ENCODE assay signal across 8 mouse cellular contexts in genomic region chr3:133338851-133339356, GRCm38 (mm10). TPM values are rescaled to one million over a fixed set of nuclear protein-coding genes. Genes with fewer than 3 reads are reported as not detected.
DNase-seq lines count a peak whose midpoint lies in the region; ATAC-seq and TF ChIP-seq lines count a peak whose summit lies in the region.

No protein-coding gene starts in this region.

- 0 out of 2 replicates have a peak, but pooled peaks have one; percentile 8 for ATAC-seq in lung, postnatal 0 days

- no peaks in the 10 kb centered on the region for H3K9me3 ChIP-seq in lung, postnatal 0 days (ENCODE audit: low read length)

- no peak overlapping the region for H3K4me3 ChIP-seq in lung, postnatal 0 days (ENCODE audit: low read depth, low read length)
- no peak overlapping the region for H3K4me3 ChIP-seq in lung, adult 2 months (replicated peaks; ENCODE audit: extremely low read depth, low read depth, low read length)

- 58% methylated on average over 9 of the region's 9 CpGs for WGBS in lung, postnatal 0 days
- WGBS in lung, adult 2 months: 66% methylated on average over 9 of the region's 9 CpGs

- H3K9ac ChIP-seq in lung, postnatal 0 days (replicated peaks; ENCODE audit: low read depth): no peak overlapping the region

- TF ChIP-seq POLR2A in lung, adult 2 months (IDR thresholded peaks at IDR 0.05; ENCODE audit: borderline replicate concordance, extremely low read depth, low read depth, low read length): no peak

- H3K4me1 ChIP-seq in lung, postnatal 0 days (ENCODE audit: insufficient read depth, low read depth, low read length): no peaks in the 10 kb centered on the region
- H3K4me1 ChIP-seq in lung, adult 2 months (ENCODE audit: control insufficient read depth, insufficient read depth, low read length): no peaks in the 10 kb centered on the region

- no peaks in the 10 kb centered on the region for H3K27me3 ChIP-seq in lung, postnatal 0 days (replicated peaks; ENCODE audit: insufficient read depth, low read length)

- no peak for TF ChIP-seq EP300 in lung, postnatal 0 days (IDR thresholded peaks at IDR 0.05)

- H3K36me3 ChIP-seq in lung, postnatal 0 days (ENCODE audit: insufficient read depth, low read length): no peaks in the 10 kb centered on the region

- no peak overlapping the region for H3K4me2 ChIP-seq in lung, postnatal 0 days (replicated peaks; ENCODE audit: low read depth, low read length)

- DNase-seq in lung, postnatal 0 days (ENCODE audit: low spot score): no peak
- no peak for DNase-seq in lung, adult 2 months
- DNase-seq in frontal cortex, postnatal 25 days (ENCODE audit: low spot score in 2 of 2): peak; percentile 32 to 33
- DNase-seq in layer of hippocampus, adult 8-10 months (ENCODE audit: low spot score in 2 of 2): peak; percentile 59 to 63
- DNase-seq in retina, postnatal 7 days (ENCODE audit: low read depth, low spot score): peak; percentile 77
- no peak for DNase-seq in adrenal gland, postnatal 14 days
- DNase-seq in adrenal gland, adult 2 months: no peak
- no peak for DNase-seq in urinary bladder, adult 18-20 months (ENCODE audit: low spot score in 2 of 2)

- H3K27ac ChIP-seq in lung, postnatal 0 days (ENCODE audit: low read length): no peak overlapping the region

- no peak for TF ChIP-seq CTCF in lung, postnatal 0 days (IDR thresholded peaks at IDR 0.05)
- no peak for TF ChIP-seq CTCF in lung, adult 2 months (IDR thresholded peaks at IDR 0.05; ENCODE audit: insufficient read depth, low read length)

RNA-seq across cellular contexts. Expression of gene Ppa2, which starts 29.0 kb away (rescaled TPM):
- 94.1 and 104 TPM in 2 replicates for polyA plus RNA-seq in lung, postnatal 0 days (2015; fragmentation: Nextera tagmentation; extraction: Ambion mirVana)
- 34.6 and 59.2 TPM in 2 replicates for polyA plus RNA-seq in lung, adult 2 months (2012; rRNA removed)
- 10 to 100 TPM; 43.2 to 56.4 (median 53.2) TPM for total RNA-seq in layer of hippocampus, adult 8-10 months (2022)
- 79.0 and 79.7 TPM in 2 replicates for total RNA-seq in adrenal gland, postnatal 14 days (2021)
- 10 to 100 TPM; 55.8 to 71.8 TPM for total RNA-seq in adrenal gland, adult 2 months (2021)
- 204 and 213 TPM in 2 replicates for polyA plus RNA-seq in adrenal gland, adult 2 months (2012; rRNA removed)

Comparison
In these comparisons a context has a peak if more than half of its experiments do, and no peak if none do; other contexts are left out.
1. DNase-seq: peak in frontal cortex, postnatal 25 days (2 of 2), layer of hippocampus, adult 8-10 months (2 of 2) and retina, postnatal 7 days (single experiment); none in lung, postnatal 0 days (single experiment), lung, adult 2 months (single experiment), adrenal gland, postnatal 14 days (single experiment), adrenal gland, adult 2 months (single experiment) and urinary bladder, adult 18-20 months (0 of 2).